Mouse (Mus musculus): Measurements from ENCODE around the gene Esyt2.
A peak's percentile ranks its signal among the peaks of the same experiment; 100 is the strongest.

The Esyt2 gene

DNA sequence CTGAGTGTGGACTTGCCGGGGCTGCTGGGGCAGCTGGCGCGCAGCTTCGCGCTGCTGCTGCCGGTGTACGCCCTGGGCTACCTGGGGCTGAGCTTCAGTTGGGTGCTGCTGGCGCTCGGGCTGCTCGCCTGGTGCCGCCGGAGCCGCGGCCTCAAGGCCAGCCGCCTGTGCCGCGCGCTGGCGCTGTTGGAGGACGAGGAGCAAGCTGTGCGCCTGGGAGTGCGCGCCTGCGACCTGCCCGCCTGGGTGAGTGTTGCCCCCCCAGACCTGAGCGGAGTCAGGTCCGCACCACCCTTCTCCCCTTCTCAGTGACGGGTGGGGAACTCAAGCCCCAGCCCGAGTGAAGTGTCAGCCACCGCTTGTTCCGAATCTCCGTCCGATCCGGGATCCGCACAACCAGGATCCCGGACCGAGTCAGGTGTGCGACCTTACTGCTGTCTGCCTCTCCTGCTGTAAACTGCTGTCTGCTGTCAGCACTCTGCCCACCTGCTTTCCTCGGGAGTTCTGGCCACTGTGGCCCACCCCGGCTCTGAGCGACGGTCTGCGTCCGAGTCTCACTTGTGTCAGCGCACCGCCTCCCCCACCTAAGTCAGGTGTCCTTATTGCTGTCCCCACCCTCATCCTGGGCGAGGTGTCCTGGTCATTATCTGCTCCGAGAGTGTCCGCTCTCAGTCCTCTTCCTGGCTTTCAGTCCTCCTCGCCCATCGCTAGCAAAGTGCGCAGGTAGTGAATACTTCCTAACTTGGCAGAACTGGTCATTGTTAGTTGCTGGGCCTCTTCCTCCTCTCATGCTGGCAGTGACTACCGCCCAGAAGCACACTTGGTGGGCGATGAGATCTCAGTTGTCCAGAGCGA, 658 bp downstream of the Esyt2 start:
- peak; percentile 20 to 27 for DNase-seq

- no peak for DNase-seq
Observed at GRCm38 (mm10) chr12:116282856-116283255, 1.9 kb downstream of the Esyt2 start.

- DNase-seq, result no peak
Observed at GRCm38 (mm10) chr12:116283511-116283910, 2.5 kb downstream of the Esyt2 start.

- DNase-seq, result no peak
Observed at GRCm38 (mm10) chr12:116293185-116293584, 12.2 kb downstream of the Esyt2 start.

- DNase-seq, result no peak
Observed at GRCm38 (mm10) chr12:116293599-116294292, 12.8 kb downstream of the Esyt2 start.

DNA sequence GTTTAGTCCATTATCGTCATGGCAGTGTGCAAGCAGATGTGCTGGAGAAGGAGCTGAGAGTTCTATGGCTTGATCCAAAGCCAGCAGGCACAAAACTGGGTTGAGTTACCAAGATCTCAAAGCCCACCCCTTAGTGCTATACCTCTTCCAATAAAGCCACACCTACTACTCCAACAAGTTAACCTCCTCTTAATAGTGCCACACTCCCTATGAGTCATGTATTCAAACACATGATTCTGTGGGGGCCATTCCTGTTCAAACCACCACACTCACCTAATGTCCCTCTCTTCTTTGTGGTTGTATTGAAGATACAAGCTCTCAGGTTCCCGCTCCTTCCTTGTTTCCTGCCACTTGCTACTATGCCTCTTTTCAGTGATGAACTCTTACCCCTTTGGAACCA, 18.9 kb downstream of the Esyt2 start:
- no peak for DNase-seq

GRCm38 (mm10) chr12:116302181-116302580, 21.2 kb downstream of the Esyt2 start:
- DNase-seq, result no peak

DNA sequence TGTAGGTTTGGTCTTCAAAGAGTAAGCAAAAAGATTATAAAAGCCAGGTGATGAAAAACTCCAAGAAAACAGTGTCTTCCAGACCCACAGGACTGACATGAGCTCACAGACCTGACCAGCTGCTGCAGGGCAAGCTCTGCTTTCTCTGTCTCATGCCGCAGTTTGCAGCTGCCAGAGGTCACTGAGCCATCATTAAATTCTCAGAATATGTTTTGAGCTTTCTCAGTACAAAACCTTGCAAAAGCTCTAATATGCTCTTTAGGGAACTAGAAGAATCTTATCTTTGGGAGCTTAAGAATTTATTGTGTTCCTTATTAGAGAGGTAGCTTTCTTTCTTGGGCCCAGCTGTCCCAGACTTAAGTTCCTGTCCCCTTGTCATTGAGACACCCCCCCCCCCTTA, 25.0 kb downstream of the Esyt2 start:
- DNase-seq, result peak in 1 of 2 experiments; percentile 6

DNA sequence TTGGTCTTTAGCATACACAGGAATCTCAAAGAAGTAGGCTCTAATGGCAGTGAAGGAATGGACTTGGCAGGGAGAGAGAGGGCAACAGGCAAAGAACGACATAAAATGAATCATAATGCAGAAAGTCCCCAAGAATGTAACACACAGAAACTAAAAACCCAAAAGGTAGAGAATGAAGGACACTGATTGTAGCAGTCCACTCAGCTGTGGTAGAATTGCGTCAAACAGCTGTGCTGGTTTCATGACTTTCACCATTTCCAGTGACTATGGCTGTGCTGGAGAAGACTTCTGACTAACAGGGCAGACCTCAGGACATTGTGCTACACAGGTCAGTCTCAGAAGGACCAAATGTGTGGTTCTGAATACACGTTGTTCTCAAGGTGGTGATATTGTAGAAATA, 26.9 kb downstream of the Esyt2 start:
- DNase-seq, result no peak

GRCm38 (mm10) chr12:116308612-116309011, 27.6 kb downstream of the Esyt2 start:
- no peak for DNase-seq

DNA sequence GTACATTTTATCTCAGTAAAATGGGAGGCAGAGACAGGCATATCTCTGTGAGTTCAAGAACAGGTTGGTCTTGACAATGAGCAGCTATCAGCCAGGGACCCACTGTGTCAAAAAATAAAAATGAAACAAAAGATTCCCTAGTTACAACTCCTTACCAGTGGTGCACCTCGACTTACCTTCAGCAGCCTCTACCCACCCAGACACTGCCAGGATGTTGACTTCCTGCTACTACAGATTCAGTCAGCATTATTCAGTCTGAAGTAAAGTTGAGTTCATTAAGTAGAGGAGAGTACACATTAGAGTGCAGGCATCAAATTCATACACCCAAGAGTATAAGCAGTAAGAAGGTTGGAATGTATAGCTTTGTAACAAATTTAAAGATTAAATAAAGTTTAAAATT, 32.8 kb downstream of the Esyt2 start:
- no peak for DNase-seq

GRCm38 (mm10) chr12:116315498-116315897, 34.5 kb downstream of the Esyt2 start:
- DNase-seq, result no peak

- no peak for DNase-seq
Observed at GRCm38 (mm10) chr12:116317818-116318217, 36.8 kb downstream of the Esyt2 start.

GRCm38 (mm10) chr12:116325545-116325944, 44.5 kb downstream of the Esyt2 start:
- no peak for DNase-seq

- no peak for DNase-seq
Observed at GRCm38 (mm10) chr12:116326159-116326558, 45.2 kb downstream of the Esyt2 start.

- DNase-seq, result no peak
Observed at GRCm38 (mm10) chr12:116334253-116334652, 53.3 kb downstream of the Esyt2 start.

DNA sequence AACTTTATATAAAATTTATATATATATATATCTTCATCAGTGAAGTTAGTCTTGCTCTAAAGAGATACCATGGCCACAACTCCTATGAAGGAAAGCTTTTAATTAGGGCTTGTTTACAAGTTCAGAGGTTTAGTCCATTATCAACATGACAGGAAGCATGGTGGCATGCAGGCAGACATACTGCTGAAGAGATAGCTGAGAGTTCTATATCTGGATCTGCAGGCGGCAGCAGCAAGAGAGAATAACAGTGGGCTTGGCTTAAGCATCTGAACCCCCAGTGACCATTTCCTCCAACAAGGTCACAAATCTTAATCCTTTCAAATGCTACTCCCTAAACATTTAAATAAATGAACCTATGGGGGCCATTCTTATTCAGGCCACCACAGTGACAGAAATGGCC, 59.2 kb downstream of the Esyt2 start:
- no peak for DNase-seq

DNA sequence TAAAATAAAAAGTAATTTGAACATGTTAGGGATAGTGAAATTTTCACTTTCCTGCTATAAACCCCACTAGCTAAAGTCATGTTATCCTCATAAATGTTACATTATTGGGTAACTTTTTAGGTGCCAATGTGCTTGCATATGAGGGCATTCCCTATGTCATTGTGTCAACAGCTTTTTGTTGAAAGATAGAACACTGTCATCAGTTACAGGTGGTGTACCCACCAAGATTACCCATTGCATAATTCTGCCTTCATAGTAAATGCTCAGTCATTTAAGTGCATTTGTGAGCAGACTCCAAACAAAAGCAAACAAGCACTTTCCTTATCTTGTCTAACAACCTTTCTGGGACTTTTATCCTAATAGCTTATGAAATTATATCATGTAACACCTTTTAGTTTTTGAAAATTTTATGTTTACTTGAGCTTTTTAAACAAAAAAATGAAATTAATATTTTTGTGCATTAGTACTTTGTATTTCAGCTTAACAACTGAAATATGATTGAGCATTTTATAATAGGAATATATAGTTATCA, 67.8 kb downstream of the Esyt2 start:
- DNase-seq, result no peak

GRCm38 (mm10) chr12:116349376-116349775, 68.4 kb downstream of the Esyt2 start:
- no peak for DNase-seq

- no peak for DNase-seq
Observed at GRCm38 (mm10) chr12:116351022-116351421, 70.0 kb downstream of the Esyt2 start.

GRCm38 (mm10) chr12:116352404-116352803, 71.4 kb downstream of the Esyt2 start:
- no peak for DNase-seq

DNA sequence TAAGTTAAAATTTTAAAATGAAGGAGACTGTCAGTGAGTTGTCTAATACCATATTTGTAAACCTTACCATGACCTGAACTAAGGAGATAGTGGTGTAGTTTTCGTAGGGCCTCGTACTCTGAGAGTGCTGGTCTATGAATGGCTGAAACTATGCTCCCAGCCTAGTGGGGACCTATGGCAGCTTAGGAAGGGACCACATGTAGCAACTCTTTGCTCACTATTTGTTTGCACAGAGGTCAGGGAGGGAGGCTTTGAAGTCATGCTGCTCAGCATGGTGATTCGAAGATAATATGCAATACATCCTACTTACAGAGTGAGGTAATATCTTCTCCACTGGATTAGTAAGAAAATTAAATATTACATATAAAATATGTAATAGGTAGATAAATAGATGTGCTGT, 73.7 kb downstream of the Esyt2 start:
- no peak for DNase-seq

DNA sequence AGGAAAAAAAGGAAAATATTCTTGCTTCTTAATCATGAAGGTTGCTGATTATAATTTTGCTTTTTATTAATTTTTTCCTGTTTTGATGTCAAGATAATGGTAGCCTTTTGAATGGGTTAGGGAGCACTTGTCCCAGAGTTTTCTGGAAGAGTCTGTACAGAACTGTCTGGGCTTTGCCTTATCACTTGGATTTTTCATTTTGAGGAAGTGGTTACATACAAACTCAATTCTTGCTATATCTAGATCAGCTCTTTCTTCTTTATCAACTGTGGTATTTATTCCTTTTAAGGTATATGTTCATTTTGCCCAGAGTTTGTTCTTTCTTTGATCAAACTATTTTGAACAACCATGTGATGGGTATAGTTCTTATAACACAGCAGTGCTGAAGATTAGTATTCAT, 81.1 kb downstream of the Esyt2 start:
- no peak for DNase-seq

DNA sequence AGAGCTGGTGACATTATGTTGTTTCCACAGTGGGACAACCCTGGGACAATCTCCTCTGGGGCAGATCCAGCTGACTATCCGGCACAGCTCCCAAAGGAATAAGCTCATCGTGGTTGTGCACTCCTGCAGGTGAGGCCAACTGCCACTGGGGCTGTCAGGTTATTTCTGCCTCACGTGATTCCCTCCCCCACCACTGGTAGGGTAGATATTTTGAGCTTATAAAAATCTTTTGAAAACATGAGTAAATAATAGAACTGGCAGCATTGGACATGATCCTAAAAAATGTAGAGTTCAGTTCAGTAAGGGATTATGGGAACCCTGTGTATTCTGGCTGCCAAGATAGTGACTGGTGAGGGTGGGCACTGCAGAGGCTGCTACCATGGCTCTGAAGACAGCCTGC, 85.9 kb downstream of the Esyt2 start:
- no peak for DNase-seq

Measured in kidney, adult 8-10 months (tissue).